Mouse (Mus musculus) forebrain, embryonic 15.5 days (tissue): Measurements from ENCODE around the gene Clic1. TPM values are rescaled to one million over a fixed set of nuclear protein-coding genes. Genes with fewer than 3 reads are reported as not detected.

Experiments
- ATAC-seq: fragments of 200-750 bp; cut with Nextera tagmentation; replicated peaks from 2 replicates; pipeline ENCODE4 v1.8.0; 2017; ENCODE audit warnings: mild to moderate bottlenecking, moderate TSS enrichment, moderate library complexity
- H3K27ac ChIP-seq: fragments of 300-500 bp; sonication (generic); replicated peaks from 2 replicates; pipeline ENCODE4 v1.5.1; 2015; ENCODE audit warnings: mild to moderate bottlenecking, inconsistent platforms
- H3K27me3 ChIP-seq: fragments of 300-500 bp; sonication (generic); 2 replicates; pipeline ENCODE4 v1.6.1; 2015; ENCODE audit warnings: inconsistent platforms
- H3K36me3 ChIP-seq: fragments of 300-500 bp; sonication (generic); 2 replicates; pipeline ENCODE4 v1.6.1; 2015; ENCODE audit warnings: mild to moderate bottlenecking, inconsistent platforms
- H3K4me1 ChIP-seq: fragments of 300-500 bp; sonication (generic); 2 replicates; pipeline ENCODE4 v1.6.1; 2015; ENCODE audit warnings: inconsistent platforms
- H3K4me2 ChIP-seq: fragments of 300-500 bp; sonication (generic); replicated peaks from 2 replicates; pipeline ENCODE4 v1.6.1; 2015; ENCODE audit warnings: mild to moderate bottlenecking, inconsistent platforms
- H3K4me3 ChIP-seq: fragments of 300-500 bp; sonication (generic); 2 replicates; pipeline ENCODE4 v1.5.1; 2015; ENCODE audit warnings: mild to moderate bottlenecking, inconsistent platforms
- H3K9ac ChIP-seq: fragments of 300-500 bp; sonication (generic); replicated peaks from 2 replicates; pipeline ENCODE4 v1.6.1; 2015; ENCODE audit warnings: mild to moderate bottlenecking, inconsistent platforms
- H3K9me3 ChIP-seq: fragments of 300-500 bp; sonication (generic); 2 replicates; pipeline ENCODE4 v1.6.1; 2016; ENCODE audit warnings: inconsistent platforms
- whole genome bisulfite sequencing: fragments of 180-500 bp; shearing (Covaris S2); methylation state at CpG from one replicate; pipeline ENCODE4 v1.1.7; 2015; ENCODE audit warnings: mixed read lengths; 5-methylcytosine and 5-hydroxymethylcytosine counted together
- polyA plus RNA-seq: library from polyadenylated mRNA; unstranded; fragments of >200 nt; fragmentation: Nextera tagmentation; extraction: Ambion mirVana; gene quantifications from 2 replicates; pipeline ENCODE4 v1.2.1, GENCODE M21; 2015

Gene Clic1
- polyA plus RNA-seq, 1 experiment from 2014 or later, result 98.4 TPM

- WGBS, result 9% methylated on average over 14 of the region's 14 CpGs
- peak within 1 kb of the TSS; percentile 25 for H3K4me3 ChIP-seq
- peak within 1 kb of the TSS; percentile 74 for H3K27ac ChIP-seq
- H3K9me3 ChIP-seq, result no peaks in the 10 kb centered on the region
- H3K36me3 ChIP-seq, result no peaks in the 10 kb centered on the region
- H3K9ac ChIP-seq, result peak within 1 kb of the TSS; percentile 22; the same call in 1 of the 2 replicates
- no peaks in the 10 kb centered on the region for H3K27me3 ChIP-seq
- H3K4me1 ChIP-seq, result peaks cover 21% of the 10 kb centered on the region
- ATAC-seq, result no peak
- H3K4me2 ChIP-seq, result peak within 1 kb of the TSS; percentile 34
Measured at GRCm38 (mm10) chr17:35077786-35078233, 28.0 kb downstream of the Clic1 start, which contains the start of gene Ly6g6d. Gene Ly6g6d, minus strand, starts transcription at chr17:35078065.

- no peak overlapping the region for H3K4me3 ChIP-seq
- peaks cover 21% of the 10 kb centered on the region for H3K4me1 ChIP-seq
- no peaks in the 10 kb centered on the region for H3K9me3 ChIP-seq
- WGBS, result 73% methylated on average over 9 of the region's 9 CpGs
- ATAC-seq, result no peak
- H3K36me3 ChIP-seq, result no peaks in the 10 kb centered on the region
- H3K9ac ChIP-seq, result no peak overlapping the region
- no peak overlapping the region for H3K27ac ChIP-seq
- H3K4me2 ChIP-seq, result no peak overlapping the region
- H3K27me3 ChIP-seq, result no peaks in the 10 kb centered on the region
Measured at GRCm38 (mm10) chr17:35079778-35080177, 30.0 kb downstream of the Clic1 start.

GRCm38 (mm10) chr17:35080248-35080647 lies 30.5 kb downstream of the Clic1 start:
- ATAC-seq, result no peak
- H3K27ac ChIP-seq, result no peak overlapping the region
- no peak overlapping the region for H3K4me3 ChIP-seq
- no peak overlapping the region for H3K4me2 ChIP-seq
- 62% methylated on average over 6 of the region's 6 CpGs for WGBS
- H3K4me1 ChIP-seq, result peaks cover 21% of the 10 kb centered on the region
- no peaks in the 10 kb centered on the region for H3K9me3 ChIP-seq
- H3K9ac ChIP-seq, result no peak overlapping the region
- H3K36me3 ChIP-seq, result no peaks in the 10 kb centered on the region
- no peaks in the 10 kb centered on the region for H3K27me3 ChIP-seq

GRCm38 (mm10) chr17:35080710-35081109 lies 30.9 kb downstream of the Clic1 start:
- Histone ChIP-seq H3K9ac (no peak overlapping the region), H3K4me2 (no peak overlapping the region), H3K27ac (no peak overlapping the region), H3K27me3 (no peaks in the 10 kb centered on the region), H3K36me3 (no peaks in the 10 kb centered on the region), H3K4me3 (no peak overlapping the region), H3K9me3 (no peaks in the 10 kb centered on the region), H3K4me1 (peaks cover 21% of the 10 kb centered on the region)
- no peak for ATAC-seq
- WGBS, result 82% methylated on average over 4 of the region's 4 CpGs

- no peak overlapping the region for H3K27ac ChIP-seq
- no peaks in the 10 kb centered on the region for H3K9me3 ChIP-seq
- no peak overlapping the region for H3K9ac ChIP-seq
- peaks cover 4% of the 10 kb centered on the region; the same call in 1 of the 2 replicates for H3K4me1 ChIP-seq
- H3K4me2 ChIP-seq, result no peak overlapping the region
- no peak overlapping the region for H3K4me3 ChIP-seq
- no peak for ATAC-seq
- no peaks in the 10 kb centered on the region for H3K27me3 ChIP-seq
- WGBS, result 87% methylated on average over 16 of the region's 16 CpGs
- no peaks in the 10 kb centered on the region for H3K36me3 ChIP-seq
Measured at GRCm38 (mm10) chr17:35082841-35083576, 33.2 kb downstream of the Clic1 start.

GRCm38 (mm10) chr17:35083929-35084497 lies 34.2 kb downstream of the Clic1 start:
- H3K4me2 ChIP-seq, result no peak overlapping the region

GRCm38 (mm10) chr17:35085208-35085865 lies 35.6 kb downstream of the Clic1 start, which contains the start of gene Ly6g6f:
Gene Ly6g6f, minus strand, starts transcription at chr17:35085610.
- WGBS, result 84% methylated on average over 7 of the region's 7 CpGs
- no peak within 1 kb of the TSS for H3K27ac ChIP-seq
- H3K4me3 ChIP-seq, result no peak within 1 kb of the TSS
- no peak within 1 kb of the TSS for H3K9ac ChIP-seq
- no peaks in the 10 kb centered on the region for H3K27me3 ChIP-seq
- no peaks in the 10 kb centered on the region for H3K36me3 ChIP-seq
- no peaks in the 10 kb centered on the region for H3K9me3 ChIP-seq
- no peak within 1 kb of the TSS for H3K4me2 ChIP-seq
- peaks cover 7% of the 10 kb centered on the region for H3K4me1 ChIP-seq
- ATAC-seq, result no peak

More at GRCm38 (mm10) chr17:35083929-35084497, 34.2 kb downstream of the Clic1 start:
- Histone ChIP-seq H3K27me3 (no peaks in the 10 kb centered on the region), H3K9me3 (no peaks in the 10 kb centered on the region), H3K4me3 (no peak overlapping the region), H3K36me3 (no peaks in the 10 kb centered on the region), H3K4me1 (no peaks in the 10 kb centered on the region), H3K9ac (no peak overlapping the region), H3K27ac (no peak overlapping the region)
- 80% methylated on average over 3 of the region's 3 CpGs for WGBS
- ATAC-seq, result no peak

- Histone ChIP-seq H3K27me3 (no peaks in the 10 kb centered on the region), H3K4me1 (peaks cover 19% of the 10 kb centered on the region), H3K4me2 (no peak overlapping the region), H3K9ac (no peak overlapping the region), H3K4me3 (no peak overlapping the region), H3K36me3 (peaks cover 14% of the 10 kb centered on the region), H3K27ac (peak overlapping the region; percentile 55), H3K9me3 (no peaks in the 10 kb centered on the region)
- 39% methylated on average over 2 of the region's 2 CpGs for WGBS
- ATAC-seq, result no peak
Measured at GRCm38 (mm10) chr17:35088151-35088550, 38.4 kb downstream of the Clic1 start.

- peak within 1 kb of the TSS; percentile 73 for H3K9ac ChIP-seq
- peak within 1 kb of the TSS; percentile 58 for H3K4me3 ChIP-seq
- peak within 1 kb of the TSS; percentile 64 for H3K4me2 ChIP-seq
- no peaks in the 10 kb centered on the region for H3K27me3 ChIP-seq
- peak; percentile 97 for ATAC-seq
- 3% methylated on average over 67 of the region's 67 CpGs for WGBS
- peaks cover 21% of the 10 kb centered on the region for H3K36me3 ChIP-seq
- H3K27ac ChIP-seq, result peak within 1 kb of the TSS; percentile 98
- no peaks in the 10 kb centered on the region for H3K9me3 ChIP-seq
- peaks cover 19% of the 10 kb centered on the region for H3K4me1 ChIP-seq
Measured at GRCm38 (mm10) chr17:35088825-35089644, 39.3 kb downstream of the Clic1 start, which contains the start of gene Abhd16a. Gene Abhd16a, plus strand, starts transcription at chr17:35089263.

- Histone ChIP-seq H3K27ac (peak overlapping the region; percentile 98), H3K4me2 (peak overlapping the region; percentile 64), H3K4me1 (peaks cover 19% of the 10 kb centered on the region), H3K4me3 (peak overlapping the region; percentile 58), H3K9ac (peak overlapping the region; percentile 73), H3K36me3 (peaks cover 32% of the 10 kb centered on the region), H3K9me3 (no peaks in the 10 kb centered on the region), H3K27me3 (no peaks in the 10 kb centered on the region)
- peak; percentile 41 for ATAC-seq
- 46% methylated on average over 8 of the region's 8 CpGs for WGBS
Measured at GRCm38 (mm10) chr17:35090166-35090932, 40.6 kb downstream of the Clic1 start.
